Mouse (Mus musculus): ENCODE results near the gene Itgb3bp. TPM values are rescaled to one million over a fixed set of nuclear protein-coding genes. Genes with fewer than 3 reads are reported as not detected.

Itgb3bp gene
- polyA plus RNA-seq, 1 experiment from 2014 or later = 49.4 TPM

DNA sequence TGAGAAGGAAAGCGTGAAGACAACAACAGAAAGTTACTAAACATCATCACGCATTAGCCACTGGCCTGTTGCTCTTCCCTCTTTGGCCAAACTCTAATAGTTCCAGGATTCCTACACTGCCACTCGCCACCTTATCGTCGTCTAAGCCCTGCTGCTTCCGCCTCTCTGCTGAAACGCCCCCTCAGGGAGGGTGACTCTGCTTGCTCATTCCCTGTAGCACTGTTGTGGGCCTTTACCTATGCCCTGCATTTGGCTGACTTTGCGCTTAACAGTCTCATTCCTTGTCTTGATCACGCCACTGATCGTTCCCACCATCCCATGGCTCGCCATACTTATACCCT is 1.6 kb upstream of the Itgb3bp start:
- H3K36me3 ChIP-seq = no peaks in the 10 kb centered on the region; the same call in 1 of the 2 replicates
- 74% methylated on average over 11 of the region's 11 CpGs for WGBS
- no peak overlapping the region for H3K9ac ChIP-seq
- no peaks in the 10 kb centered on the region for H3K9me3 ChIP-seq
- H3K4me1 ChIP-seq = peaks cover 3% of the 10 kb centered on the region; the same call in 1 of the 2 replicates
- no peaks in the 10 kb centered on the region for H3K27me3 ChIP-seq
- no peak for ATAC-seq (ENCODE audit: insufficient number of reproducible peaks, insufficient read depth, low FRiP score, low TSS enrichment)
- no peak overlapping the region for H3K27ac ChIP-seq
- H3K4me3 ChIP-seq = no peak overlapping the region
- peak overlapping the region; percentile 3; the same call in 1 of the 2 replicates for H3K4me2 ChIP-seq (replicated peaks)

- no peaks in the 10 kb centered on the region; the same call in 1 of the 2 replicates for H3K36me3 ChIP-seq
- H3K27ac ChIP-seq = no peak overlapping the region
- WGBS = 52% methylated on average over 10 of the region's 10 CpGs
- no peak for ATAC-seq (ENCODE audit: insufficient number of reproducible peaks, insufficient read depth, low FRiP score, low TSS enrichment)
- no peak overlapping the region for H3K9ac ChIP-seq
- H3K4me3 ChIP-seq = no peak overlapping the region
- H3K9me3 ChIP-seq = no peaks in the 10 kb centered on the region
- H3K27me3 ChIP-seq = no peaks in the 10 kb centered on the region
- H3K4me1 ChIP-seq = peaks cover 3% of the 10 kb centered on the region; the same call in 1 of the 2 replicates
- H3K4me2 ChIP-seq (replicated peaks) = peak overlapping the region; percentile 96
Measured at GRCm38 (mm10) chr4:99930518-99931239, 1.1 kb upstream of the Itgb3bp start.

- peak within 1 kb of the TSS; percentile 62 for H3K4me3 ChIP-seq
- H3K9ac ChIP-seq = peak within 1 kb of the TSS; percentile 61
- 3% methylated on average over 23 of the region's 23 CpGs for WGBS
- peak within 1 kb of the TSS; percentile 96 for H3K4me2 ChIP-seq (replicated peaks)
- ATAC-seq (ENCODE audit: insufficient number of reproducible peaks, insufficient read depth, low FRiP score, low TSS enrichment) = peak; percentile 73
- peaks cover 3% of the 10 kb centered on the region; the same call in 1 of the 2 replicates for H3K4me1 ChIP-seq
- no peaks in the 10 kb centered on the region for H3K27me3 ChIP-seq
- no peaks in the 10 kb centered on the region; the same call in 1 of the 2 replicates for H3K36me3 ChIP-seq
- peak within 1 kb of the TSS; percentile 79 for H3K27ac ChIP-seq
- H3K9me3 ChIP-seq = no peaks in the 10 kb centered on the region
Measured at GRCm38 (mm10) chr4:99929149-99929612, 432 bp downstream of the Itgb3bp start, which contains the start of gene Pgm1. TSS of gene Pgm1 (plus strand) at chr4:99929414.

GRCm38 (mm10) chr4:99928521-99928920 is 1.1 kb downstream of the Itgb3bp start:
- Histone ChIP-seq H3K9me3 (no peaks in the 10 kb centered on the region), H3K9ac (no peak overlapping the region), H3K27ac (no peak overlapping the region), H3K4me3 (no peak overlapping the region), H3K4me2 (replicated peaks) (no peak overlapping the region), H3K27me3 (no peaks in the 10 kb centered on the region), H3K4me1 (peaks cover 3% of the 10 kb centered on the region; the same call in 1 of the 2 replicates), H3K36me3 (no peaks in the 10 kb centered on the region; the same call in 1 of the 2 replicates)
- no peak for ATAC-seq (ENCODE audit: insufficient number of reproducible peaks, insufficient read depth, low FRiP score, low TSS enrichment)
- 68% methylated on average over 6 of the region's 6 CpGs for WGBS

DNA sequence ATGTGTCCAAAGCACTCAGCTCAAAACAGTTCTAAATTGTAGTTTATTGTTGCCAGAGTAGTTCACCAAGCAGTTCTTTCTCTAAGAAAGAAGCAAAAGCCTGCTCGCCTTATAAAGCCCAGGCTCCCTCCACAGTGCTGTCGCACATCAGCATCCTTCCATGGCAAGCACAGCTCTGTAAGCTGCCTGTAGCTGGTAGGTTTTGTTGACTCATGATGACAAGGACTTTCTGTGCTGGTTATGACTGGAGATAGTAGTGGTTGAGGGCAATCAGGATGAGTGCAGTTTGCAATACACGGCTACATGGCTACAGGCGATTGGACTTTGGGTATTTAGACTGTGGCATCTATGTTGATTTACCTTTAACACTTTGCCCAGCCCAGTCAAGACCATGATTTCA is 3.2 kb downstream of the Itgb3bp start:
- H3K27me3 ChIP-seq = no peaks in the 10 kb centered on the region
- peaks cover 3% of the 10 kb centered on the region; the same call in 1 of the 2 replicates for H3K4me1 ChIP-seq
- no peak for ATAC-seq (ENCODE audit: insufficient number of reproducible peaks, insufficient read depth, low FRiP score, low TSS enrichment)
- H3K4me3 ChIP-seq = no peak overlapping the region
- no peaks in the 10 kb centered on the region for H3K9me3 ChIP-seq
- WGBS = 90% methylated on average over 4 of the region's 4 CpGs
- H3K9ac ChIP-seq = no peak overlapping the region
- no peaks in the 10 kb centered on the region for H3K36me3 ChIP-seq
- no peak overlapping the region for H3K4me2 ChIP-seq (replicated peaks)
- H3K27ac ChIP-seq = no peak overlapping the region

DNA sequence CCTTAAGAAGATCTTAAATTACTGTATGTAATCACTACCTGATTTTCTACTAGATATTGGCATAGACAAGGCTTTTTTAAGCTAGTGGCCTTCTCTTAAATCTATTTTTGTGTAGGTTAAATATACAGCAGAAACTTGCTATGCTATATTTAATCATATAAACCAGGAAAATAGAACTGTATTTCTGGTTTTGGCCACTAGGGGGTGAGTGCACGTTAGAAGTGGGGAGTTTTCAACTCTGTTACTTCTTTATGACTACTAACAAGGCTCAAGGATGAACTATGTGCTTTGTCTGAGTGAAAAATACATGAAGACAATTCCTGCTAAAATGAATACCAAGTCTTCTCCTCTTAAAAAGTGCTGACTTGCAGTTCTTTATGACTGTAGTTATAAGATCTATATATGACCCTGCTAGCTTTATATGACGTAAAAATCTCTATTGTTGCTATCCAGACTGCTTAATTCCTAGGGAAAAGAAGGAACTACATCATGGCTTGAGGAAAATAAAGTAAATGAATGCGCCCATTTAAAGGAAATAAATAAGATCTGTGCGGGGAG is 15.6 kb downstream of the Itgb3bp start:
- no peak for ATAC-seq (ENCODE audit: insufficient number of reproducible peaks, insufficient read depth, low FRiP score, low TSS enrichment)
- H3K27me3 ChIP-seq = no peaks in the 10 kb centered on the region
- 70% methylated on average over 4 of the region's 4 CpGs for whole genome bisulfite sequencing
- no peak overlapping the region for H3K4me3 ChIP-seq
- H3K4me1 ChIP-seq = no peaks in the 10 kb centered on the region
- no peaks in the 10 kb centered on the region for H3K36me3 ChIP-seq
- H3K9me3 ChIP-seq = no peaks in the 10 kb centered on the region
- H3K27ac ChIP-seq = no peak overlapping the region
- H3K9ac ChIP-seq = no peak overlapping the region
- no peak overlapping the region for H3K4me2 ChIP-seq (replicated peaks)

DNA sequence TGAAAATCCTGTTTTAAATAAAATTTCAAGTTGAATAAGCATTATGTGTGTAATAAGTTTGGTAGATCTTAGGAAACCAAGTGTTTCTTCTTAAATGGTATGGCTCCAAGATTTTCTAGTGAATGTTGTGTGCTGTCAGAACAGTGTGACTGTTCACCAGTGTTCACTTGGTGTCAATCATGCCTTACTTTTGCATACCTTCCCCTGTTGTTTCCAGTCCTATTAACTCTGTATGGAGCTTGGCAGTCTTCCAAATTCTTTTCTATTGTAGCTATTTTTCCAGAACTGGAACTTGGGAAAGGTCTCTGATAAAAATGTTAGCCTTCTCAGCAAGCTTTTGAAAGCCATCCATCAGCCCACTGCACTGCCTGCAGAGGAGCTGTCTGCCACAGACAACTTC is 47.2 kb downstream of the Itgb3bp start:
- Histone ChIP-seq H3K4me2 (replicated peaks) (no peak overlapping the region), H3K36me3 (no peaks in the 10 kb centered on the region), H3K4me3 (no peak overlapping the region), H3K9me3 (no peaks in the 10 kb centered on the region), H3K4me1 (no peaks in the 10 kb centered on the region), H3K27me3 (no peaks in the 10 kb centered on the region), H3K27ac (no peak overlapping the region), H3K9ac (no peak overlapping the region)
- ATAC-seq (ENCODE audit: insufficient number of reproducible peaks, insufficient read depth, low FRiP score, low TSS enrichment) = no peak

- no peaks in the 10 kb centered on the region for H3K27me3 ChIP-seq
- H3K4me2 ChIP-seq (replicated peaks) = no peak overlapping the region
- no peaks in the 10 kb centered on the region for H3K36me3 ChIP-seq
Measured at GRCm38 (mm10) chr4:99881882-99882281, 47.7 kb downstream of the Itgb3bp start.

GRCm38 (mm10) chr4:99829094-99830073 is 100.2 kb downstream of the Itgb3bp start, which contains the start of gene Efcab7:
TSS of gene Efcab7 (plus strand) at chr4:99829198.
- under 1% methylated on average over 48 of the region's 48 CpGs for WGBS
- H3K36me3 ChIP-seq = no peaks in the 10 kb centered on the region
- peak; percentile 70; the same call in 1 of the 2 replicates for ATAC-seq (ENCODE audit: insufficient number of reproducible peaks, insufficient read depth, low FRiP score, low TSS enrichment)
- H3K27me3 ChIP-seq = no peaks in the 10 kb centered on the region
- H3K4me2 ChIP-seq (replicated peaks) = peak within 1 kb of the TSS; percentile 59
- peak within 1 kb of the TSS; percentile 64 for H3K9ac ChIP-seq
- H3K4me1 ChIP-seq = no peaks in the 10 kb centered on the region
- peak within 1 kb of the TSS; percentile 88 for H3K27ac ChIP-seq
- no peaks in the 10 kb centered on the region for H3K9me3 ChIP-seq
- peak within 1 kb of the TSS; percentile 62 for H3K4me3 ChIP-seq

More at GRCm38 (mm10) chr4:99881882-99882281, 47.7 kb downstream of the Itgb3bp start:
- Histone ChIP-seq H3K9ac (no peak overlapping the region), H3K9me3 (no peaks in the 10 kb centered on the region), H3K4me1 (no peaks in the 10 kb centered on the region), H3K27ac (no peak overlapping the region), H3K4me3 (no peak overlapping the region)
- ATAC-seq (ENCODE audit: insufficient number of reproducible peaks, insufficient read depth, low FRiP score, low TSS enrichment) = no peak

GRCm38 (mm10) chr4:99828739-99829093 is 100.9 kb downstream of the Itgb3bp start:
- H3K4me2 ChIP-seq (replicated peaks) = peak overlapping the region; percentile 59
- WGBS = under 1% methylated on average over 7 of the region's 7 CpGs
- no peaks in the 10 kb centered on the region for H3K4me1 ChIP-seq
- no peaks in the 10 kb centered on the region for H3K27me3 ChIP-seq
- no peak for ATAC-seq (ENCODE audit: insufficient number of reproducible peaks, insufficient read depth, low FRiP score, low TSS enrichment)
- peak overlapping the region; percentile 88 for H3K27ac ChIP-seq
- no peaks in the 10 kb centered on the region for H3K36me3 ChIP-seq
- peak overlapping the region; percentile 64 for H3K9ac ChIP-seq
- no peaks in the 10 kb centered on the region for H3K9me3 ChIP-seq
- peak overlapping the region; percentile 62 for H3K4me3 ChIP-seq

- Histone ChIP-seq H3K4me3 (peak overlapping the region; percentile 62), H3K36me3 (no peaks in the 10 kb centered on the region), H3K27ac (no peak overlapping the region), H3K4me1 (no peaks in the 10 kb centered on the region), H3K9ac (peak overlapping the region; percentile 64; the same call in 1 of the 2 replicates), H3K9me3 (no peaks in the 10 kb centered on the region), H3K4me2 (replicated peaks) (peak overlapping the region; percentile 59), H3K27me3 (no peaks in the 10 kb centered on the region)
- WGBS = 57% methylated on average over 4 of the region's 4 CpGs
- ATAC-seq (ENCODE audit: insufficient number of reproducible peaks, insufficient read depth, low FRiP score, low TSS enrichment) = no peak
Measured at GRCm38 (mm10) chr4:99828337-99828736, 101.3 kb downstream of the Itgb3bp start.

Measured in embryonic facial prominence, embryonic 12.5 days (tissue).